Mouse (Mus musculus) myocyte (in vitro differentiated cells): ENCODE data around the gene Cdyl2.

Source experiments
- CEBPB ChIP-seq: IDR thresholded peaks from 2 replicates; pipeline ENCODE4 v1.6.1; 2011; ENCODE audit warnings: mild to moderate bottlenecking, moderate library complexity; ENCODE audit not compliant: poor library complexity, insufficient read depth, severe bottlenecking
- MAX ChIP-seq: IDR thresholded peaks from one replicate; pipeline ENCODE4 v1.6.1; 2011; ENCODE audit warnings: low read depth, mild to moderate bottlenecking, control low read depth
- MYOD1 ChIP-seq, 3 experiments: IDR thresholded peaks; one replicate each; pipeline ENCODE4 v1.6.1; 2011; ENCODE audit warnings: control low read depth in 2 of 3, low read depth in 2 of 3, mild to moderate bottlenecking in 2 of 3, moderate library complexity in 1 of 3; ENCODE audit not compliant: insufficient read length in 2 of 3, control insufficient read depth in 1 of 3
- MYOG ChIP-seq, 3 experiments: IDR thresholded peaks; one replicate each; pipeline ENCODE4 v1.6.1; 2011; ENCODE audit warnings: control low read depth in 2 of 3, low read depth in 2 of 3, mild to moderate bottlenecking in 2 of 3; ENCODE audit not compliant: insufficient read length in 2 of 3, control insufficient read depth in 1 of 3, insufficient read depth in 1 of 3
- POLR2A ChIP-seq: IDR thresholded peaks from one replicate; pipeline ENCODE4 v1.6.1; 2011; ENCODE audit warnings: low read depth, mild to moderate bottlenecking, control low read depth, moderate library complexity; ENCODE audit not compliant: insufficient read length
- POLR2AphosphoS2 ChIP-seq: IDR thresholded peaks from one replicate; pipeline ENCODE4 v1.6.1; 2011; ENCODE audit warnings: low read depth, control low read depth; ENCODE audit not compliant: insufficient read length
- REST ChIP-seq: IDR thresholded peaks from one replicate; pipeline ENCODE4 v1.6.1; 2011; ENCODE audit warnings: mild to moderate bottlenecking, control low read depth, moderate library complexity; ENCODE audit not compliant: insufficient read depth, insufficient read length
- TCF12 ChIP-seq: IDR thresholded peaks from one replicate; pipeline ENCODE4 v1.6.1; 2011; ENCODE audit warnings: mild to moderate bottlenecking, control low read depth; ENCODE audit not compliant: poor library complexity, insufficient read depth, severe bottlenecking
- TCF3 ChIP-seq: IDR thresholded peaks from one replicate; pipeline ENCODE4 v1.6.1; 2011; ENCODE audit warnings: low read depth, control low read depth; ENCODE audit not compliant: insufficient read length
- USF1 ChIP-seq: IDR thresholded peaks from one replicate; pipeline ENCODE4 v1.6.1; 2011; ENCODE audit warnings: low read depth, mild to moderate bottlenecking, control low read depth, moderate library complexity

DNA sequence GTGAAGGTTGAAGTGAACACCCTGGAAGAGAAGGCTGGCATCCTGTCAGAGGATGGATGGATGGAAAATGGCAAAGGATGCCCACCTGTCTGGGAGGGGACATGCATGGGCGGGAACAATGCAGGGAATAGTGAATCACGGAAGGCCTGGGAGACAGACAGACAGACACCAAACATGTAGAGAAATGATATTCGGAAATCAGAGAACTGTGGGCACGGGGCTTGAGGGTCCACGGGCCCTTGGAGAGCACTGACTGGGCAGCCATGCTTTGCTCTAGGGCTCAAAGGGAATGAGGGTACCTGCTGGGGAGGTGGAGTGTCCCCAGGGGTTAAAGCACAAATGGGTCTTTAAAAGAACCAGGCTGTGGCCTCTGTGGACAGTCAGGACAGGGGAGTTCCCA is 113.6 kb downstream of the Cdyl2 start:
- TF ChIP-seq USF1 = no peak
- no peak for TF ChIP-seq TCF12
- TF ChIP-seq POLR2A = no peak
- no peak for TF ChIP-seq MYOG (IDR thresholded peaks at IDR 0.05; ENCODE audit: control insufficient read depth in 1 of 3, insufficient read depth in 1 of 3, insufficient read length in 2 of 3, low read depth in 2 of 3)
- no peak for TF ChIP-seq POLR2AphosphoS2
- no peak for TF ChIP-seq REST
- TF ChIP-seq MYOD1 (IDR thresholded peaks at IDR 0.05; ENCODE audit: control insufficient read depth in 1 of 3, insufficient read length in 2 of 3, low read depth in 2 of 3) = no peak
- TF ChIP-seq TCF3 = no peak
- TF ChIP-seq CEBPB = no peak
- TF ChIP-seq MAX = no peak
